Mouse (Mus musculus) erythroblast, adult 5-6 weeks (primary cell): Measurements from ENCODE around the gene Aldh1l1. TPM values are rescaled to one million over a fixed set of nuclear protein-coding genes. Genes with fewer than 3 reads are reported as not detected.

Experiments
- ATAC-seq: replicated peaks from 2 replicates; pipeline ENCODE4 v1.8.0; 2016; ENCODE audit warnings: moderate number of reproducible peaks, mild to moderate bottlenecking, moderate TSS enrichment, inconsistent platforms; ENCODE audit not compliant: poor library complexity, low FRiP score, severe bottlenecking
- total RNA-seq, 2 experiments: library from RNA; stranded (forward) in 1 of 2; stranded (reverse) in 1 of 2; fragments of 150-400 nt in 1 of 2; fragments of 200-764, 138-1000 nt in 1 of 2; gene quantifications; 2 replicates each; pipeline versions ENCODE4 v1.2.3 to v1.2.4; 2015 to 2017; ENCODE audit warnings: low replicate concordance in 2 of 2

The Aldh1l1 gene
- total RNA-seq, 2 experiments from 2014 or later: 1.2 TPM; not detected in 1

DNA sequence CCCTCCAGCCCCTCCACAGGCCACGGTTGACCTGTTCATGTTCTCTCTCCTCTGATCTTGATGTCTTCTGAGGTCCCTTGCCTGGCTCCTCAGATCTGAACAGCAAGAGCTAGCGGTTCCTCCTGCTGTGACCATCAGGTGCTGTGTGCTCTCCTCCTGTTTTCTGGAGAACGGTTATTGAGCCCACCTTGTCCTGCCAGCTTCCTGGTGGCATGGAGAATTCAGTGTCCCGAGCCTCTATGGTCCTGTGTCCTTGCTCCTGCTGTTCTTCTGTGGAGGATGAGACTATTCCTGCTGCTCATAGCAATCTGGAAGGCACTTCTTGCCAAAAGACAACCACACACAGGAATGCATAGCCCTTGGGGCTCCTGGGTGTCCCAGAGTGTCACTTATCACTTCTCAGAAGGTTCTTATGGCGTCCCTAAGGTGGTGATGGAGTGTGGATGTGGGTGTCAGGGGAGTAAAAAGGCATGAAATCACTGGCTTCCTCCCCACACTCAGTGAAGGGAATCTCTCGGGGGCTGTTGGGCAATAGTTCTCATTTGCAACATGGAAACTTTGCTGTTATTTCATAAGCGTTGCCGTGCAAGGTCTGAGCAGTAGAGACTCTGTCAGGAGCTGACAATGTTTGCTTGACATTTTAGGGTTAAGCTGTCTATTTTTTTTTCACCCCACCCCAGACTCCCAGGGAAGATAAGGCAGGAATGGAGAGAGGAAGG is 15.2 kb downstream of the Aldh1l1 start:
- ATAC-seq: no peak

DNA sequence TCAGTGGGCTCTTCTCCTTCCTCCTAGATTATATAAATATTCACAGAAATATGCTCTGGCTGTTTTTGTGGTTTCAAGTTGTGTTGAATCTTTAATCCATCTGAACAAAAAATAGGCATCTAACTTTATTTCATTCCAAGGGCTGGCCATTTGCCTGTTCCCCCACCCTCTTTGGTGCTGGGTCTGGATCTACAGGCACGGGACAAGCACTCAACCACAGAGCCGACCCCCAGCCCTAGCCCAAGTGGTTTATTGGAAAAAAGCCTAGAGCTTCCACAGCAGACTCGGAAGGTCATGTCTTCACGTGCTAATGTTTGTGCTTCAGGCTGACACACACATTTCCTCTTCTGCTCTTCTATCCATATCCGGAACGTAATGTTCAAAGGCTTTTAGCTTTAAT is 19.7 kb downstream of the Aldh1l1 start:
- ATAC-seq: no peak

DNA sequence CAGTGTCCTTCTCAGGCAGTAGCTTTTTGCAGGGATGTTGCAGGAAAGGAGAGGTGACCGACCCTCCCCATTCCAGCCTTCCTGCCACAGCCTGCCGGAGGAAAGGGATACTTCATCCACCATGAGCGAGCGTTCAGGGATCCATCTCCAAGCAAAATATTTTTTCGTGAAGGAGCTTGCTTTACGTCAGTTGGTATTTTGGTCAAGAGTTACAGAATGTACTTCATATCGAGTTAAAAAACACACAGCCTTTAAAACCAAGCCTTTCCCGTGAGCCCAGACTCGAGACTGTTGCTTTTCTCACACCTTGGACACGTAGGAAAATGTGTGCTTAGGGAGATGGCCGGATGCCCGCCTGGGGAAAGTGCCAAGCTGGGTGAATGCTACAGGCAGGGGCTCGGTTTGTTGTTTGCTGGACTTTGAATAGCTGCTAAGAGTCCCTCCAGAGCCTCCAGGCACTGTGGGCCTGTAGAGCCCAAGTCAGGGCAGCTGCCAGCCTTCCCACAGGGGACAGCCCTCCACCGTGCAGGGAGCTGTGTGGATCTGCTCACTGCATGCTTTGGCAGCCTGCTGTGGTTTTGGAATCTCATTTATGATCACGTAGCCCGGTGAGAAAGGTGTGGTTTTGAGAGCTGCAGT is 20.6 kb downstream of the Aldh1l1 start:
- no peak for ATAC-seq

DNA sequence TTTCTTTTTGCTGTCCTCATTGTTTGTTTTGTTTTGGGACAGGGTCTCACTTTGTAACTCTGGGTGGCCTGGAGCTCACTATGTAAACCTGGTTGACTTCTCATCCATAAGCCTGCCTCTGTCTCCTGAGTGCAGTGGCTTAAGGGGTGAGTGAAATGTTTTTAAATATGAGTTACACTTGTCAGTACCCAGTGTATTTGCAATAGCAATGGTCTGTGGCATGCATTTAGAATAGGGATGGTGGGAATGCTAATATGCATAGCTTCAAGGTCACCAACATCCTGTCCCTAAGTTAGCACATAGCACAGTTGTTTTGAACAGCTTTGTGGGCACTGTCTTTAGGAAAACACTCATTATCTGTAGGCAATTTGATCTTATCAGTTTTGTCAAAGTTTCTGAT is 21.2 kb downstream of the Aldh1l1 start:
- ATAC-seq: no peak

DNA sequence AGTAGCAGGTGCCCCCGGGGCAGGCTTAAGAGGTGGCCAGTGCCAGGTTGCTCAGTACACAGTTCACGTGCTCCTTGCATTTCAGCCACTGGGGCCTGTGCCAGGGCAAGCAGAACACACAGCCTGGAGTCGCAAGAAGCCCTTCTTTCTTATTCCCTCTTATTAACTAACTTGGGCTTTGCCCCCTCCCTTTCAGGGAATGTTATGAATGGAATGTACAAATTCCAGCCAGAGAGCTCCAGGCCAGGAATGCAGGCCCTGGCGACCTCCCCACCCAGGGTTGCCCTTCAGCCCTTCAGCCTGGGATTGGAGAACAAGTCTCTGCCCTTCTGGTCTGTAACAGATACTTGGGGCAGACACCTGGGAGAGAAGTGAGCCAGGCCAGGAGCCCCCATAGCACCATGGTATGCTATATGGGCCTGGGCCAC is 22.0 kb downstream of the Aldh1l1 start:
- ATAC-seq: no peak

DNA sequence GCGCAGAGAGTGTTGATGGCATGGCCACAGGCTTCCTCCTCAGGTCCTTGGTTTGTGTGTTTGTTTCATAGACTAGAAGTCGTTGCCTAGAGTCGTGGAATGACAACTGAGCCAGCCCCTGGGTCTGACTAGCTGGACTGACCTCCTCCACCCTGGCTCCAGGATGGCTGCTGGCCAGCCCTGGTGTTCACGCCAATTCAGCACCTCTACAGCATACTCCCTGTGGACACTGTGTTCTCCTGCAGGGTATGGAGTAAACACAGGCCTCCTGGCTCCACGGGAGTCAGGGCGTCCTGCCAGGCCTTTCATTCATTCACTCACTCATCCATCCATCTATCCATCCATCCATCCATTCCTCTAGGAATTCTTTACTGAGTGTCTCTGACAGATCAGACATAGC is 22.9 kb downstream of the Aldh1l1 start:
- no peak for ATAC-seq

DNA sequence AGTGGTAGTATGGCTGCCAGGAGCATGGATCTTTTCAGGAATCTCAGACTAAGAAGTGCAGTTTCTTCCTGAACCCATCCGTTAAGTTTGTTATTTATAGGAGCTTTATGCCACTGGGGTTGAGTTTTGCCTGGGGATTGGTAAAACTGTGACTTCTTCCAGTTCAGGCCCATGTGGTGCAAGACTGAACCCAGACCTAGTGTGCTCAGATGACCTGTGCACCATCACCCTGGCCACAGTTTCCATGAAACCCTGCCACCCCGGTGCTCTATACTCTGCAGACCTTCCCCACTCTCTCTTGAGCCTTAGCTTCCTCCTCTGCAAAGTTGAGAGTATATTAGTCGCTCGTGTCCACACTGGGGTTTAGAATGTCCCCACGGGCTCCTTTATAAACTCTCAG is 26.2 kb downstream of the Aldh1l1 start:
- ATAC-seq: no peak

DNA sequence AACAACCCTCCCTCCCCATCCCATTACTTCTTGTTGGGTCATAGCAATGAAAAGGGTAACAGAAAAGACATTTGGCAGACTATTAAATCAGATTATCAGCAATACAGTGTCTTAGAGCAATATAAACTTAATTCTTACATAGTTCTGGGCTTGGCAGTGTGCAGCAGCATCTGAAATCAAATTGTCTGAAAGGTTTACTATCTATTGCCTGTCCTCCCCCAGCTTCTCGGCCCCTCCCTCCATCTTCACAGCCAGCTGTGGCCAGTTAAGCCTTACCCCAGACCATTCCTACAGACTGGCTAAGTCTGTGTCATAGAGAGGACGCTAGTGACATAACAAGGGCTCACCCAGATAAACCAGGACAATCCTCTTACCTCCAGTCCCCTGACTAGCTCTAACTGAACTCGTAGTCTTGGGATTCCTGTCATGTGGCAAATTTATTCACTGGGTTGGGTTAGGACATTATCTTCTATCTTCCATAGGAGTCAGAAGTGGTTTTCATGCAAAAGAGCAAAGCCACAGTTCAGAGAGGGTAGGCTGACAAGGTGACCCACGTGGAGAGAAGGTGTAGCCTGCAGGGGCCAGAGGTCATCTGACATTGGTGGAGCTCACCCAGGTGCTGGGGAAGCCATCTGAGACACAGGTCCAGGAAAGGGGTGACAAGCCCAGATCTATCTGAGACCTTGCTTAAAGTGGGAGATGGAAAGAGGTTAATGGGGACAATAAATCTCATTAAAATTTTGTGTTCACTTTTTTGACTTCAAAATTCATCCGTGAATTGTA is 27.0 kb downstream of the Aldh1l1 start:
- ATAC-seq: no peak

DNA sequence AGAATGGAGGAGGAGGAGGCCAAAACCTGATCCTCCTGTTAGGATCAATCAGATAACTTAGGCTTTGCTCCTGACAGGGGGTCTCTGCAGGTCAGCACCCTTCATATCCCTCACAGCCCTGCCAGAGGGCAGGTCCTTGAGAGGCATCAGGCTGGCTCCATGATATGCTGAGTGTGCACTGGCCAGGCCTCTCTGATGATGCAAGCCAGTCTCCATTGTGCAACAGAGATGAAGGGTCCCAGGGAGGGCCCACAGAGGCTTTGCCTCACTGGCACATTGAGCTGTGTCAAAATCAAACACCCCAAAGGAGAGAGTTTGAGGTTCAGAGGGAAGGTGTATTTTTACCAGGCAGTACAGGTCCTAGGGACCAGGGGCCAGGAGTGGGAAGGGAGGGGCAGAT is 28.1 kb downstream of the Aldh1l1 start:
- no peak for ATAC-seq

DNA sequence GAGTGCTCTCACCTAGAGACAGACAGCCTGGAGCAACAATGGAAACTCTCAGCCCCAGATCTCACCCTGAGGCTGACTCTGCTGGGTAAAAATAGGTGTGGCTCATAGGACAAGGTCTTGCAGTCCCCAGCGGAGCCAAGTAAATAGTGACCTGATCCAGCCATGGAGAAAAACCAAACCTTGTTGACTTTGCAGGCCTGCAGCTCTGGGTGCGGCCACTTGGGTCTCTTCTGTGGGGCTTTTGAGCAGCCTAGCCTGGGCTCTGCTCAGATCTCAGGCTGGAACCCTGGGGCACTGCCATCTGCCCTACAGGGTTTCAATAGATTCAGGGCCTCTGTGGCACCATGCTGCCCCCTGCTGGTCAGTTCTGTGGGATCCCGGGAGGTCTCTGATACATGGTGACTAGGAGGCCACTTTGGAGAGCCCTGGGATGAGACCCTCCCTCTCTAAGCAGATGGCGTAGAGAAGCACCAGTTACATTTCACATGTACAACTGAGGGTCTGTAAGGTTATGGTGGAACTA is 28.7 kb downstream of the Aldh1l1 start:
- ATAC-seq: 0 out of 2 replicates have a peak, but pooled peaks have one; percentile 39

DNA sequence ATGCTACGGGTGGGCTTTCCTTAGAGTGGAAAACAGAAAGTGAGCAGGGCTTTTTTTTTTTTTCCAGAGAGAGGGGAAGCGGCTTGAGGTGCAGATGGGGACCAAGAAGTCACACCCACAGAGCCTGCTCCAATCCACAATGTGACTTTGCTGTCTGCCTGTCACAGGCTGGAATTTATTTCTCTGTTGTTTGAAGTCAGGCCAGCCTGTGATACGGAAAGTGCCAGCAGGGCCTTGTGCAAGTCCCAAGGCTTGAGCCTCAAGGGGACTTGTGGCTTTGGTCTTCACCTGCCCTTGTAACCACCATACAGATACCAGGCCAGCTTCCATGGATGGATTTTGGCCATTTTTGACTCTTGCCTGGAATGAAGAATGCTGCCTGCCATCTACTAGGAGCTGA is 32.7 kb downstream of the Aldh1l1 start:
- no peak for ATAC-seq

DNA sequence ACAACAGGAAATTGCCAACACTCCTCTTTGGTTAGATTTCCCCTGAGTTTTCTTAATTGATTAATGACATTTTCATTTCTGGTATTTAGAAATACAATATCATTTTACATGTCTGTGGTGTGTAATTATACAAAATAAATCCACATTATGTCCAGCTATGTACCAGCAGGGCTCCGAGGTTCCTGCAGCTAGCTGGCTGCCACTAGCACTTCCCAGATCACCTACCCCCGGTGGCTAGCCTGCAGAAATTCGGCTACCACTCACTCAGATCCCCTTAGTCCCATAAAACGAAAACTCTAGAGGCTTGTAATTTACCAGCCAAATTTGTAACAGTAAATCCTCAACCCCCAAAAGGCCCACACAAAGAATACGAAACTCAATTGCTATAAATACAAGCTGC is 33.1 kb downstream of the Aldh1l1 start:
- no peak for ATAC-seq

DNA sequence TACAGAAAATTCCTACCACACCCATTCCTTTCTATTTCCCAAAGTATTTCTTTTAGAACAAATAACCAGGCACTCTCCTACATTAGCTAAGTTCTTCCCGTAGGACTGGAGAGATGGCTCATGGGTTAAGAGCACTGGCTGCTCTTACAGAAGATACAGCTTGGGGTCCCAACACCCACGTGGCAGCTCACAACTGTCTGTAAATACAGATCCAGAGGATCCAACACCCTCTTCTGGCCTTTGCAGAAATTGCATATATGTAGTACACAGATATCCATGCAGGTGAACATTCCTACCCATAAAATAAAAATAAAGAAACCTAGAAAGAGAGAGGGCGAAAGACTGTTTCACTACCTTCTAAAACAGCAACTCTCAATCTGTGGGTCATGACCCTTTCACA is 40.2 kb downstream of the Aldh1l1 start:
- no peak for ATAC-seq

DNA sequence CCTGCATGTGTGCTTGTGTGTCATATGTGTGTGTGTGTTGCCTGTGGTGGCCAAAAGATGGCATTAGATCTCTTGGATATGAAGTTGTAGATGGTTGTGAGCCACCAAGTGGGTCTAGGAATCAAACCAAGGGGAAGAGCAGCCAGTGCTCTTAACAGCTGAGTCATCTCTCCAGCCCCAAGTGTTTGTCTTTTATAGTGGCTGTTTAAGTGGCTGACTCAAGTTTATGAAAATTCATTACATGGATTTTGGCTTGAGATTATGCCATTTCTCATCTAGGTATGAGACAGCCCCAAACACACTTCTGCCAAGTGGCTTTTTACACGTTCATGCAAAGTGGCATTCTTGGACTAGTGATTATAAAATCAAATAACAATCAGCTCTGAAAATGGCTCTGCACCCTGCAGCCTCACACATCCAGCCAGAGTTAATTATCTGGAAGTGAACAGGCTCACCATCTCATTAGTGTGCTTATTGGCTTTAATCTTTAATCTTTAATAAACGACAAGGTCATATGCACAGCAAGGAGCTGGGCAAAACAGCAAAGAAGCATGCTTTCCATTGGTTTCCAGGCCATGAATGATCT is 43.3 kb downstream of the Aldh1l1 start:
- ATAC-seq: no peak

DNA sequence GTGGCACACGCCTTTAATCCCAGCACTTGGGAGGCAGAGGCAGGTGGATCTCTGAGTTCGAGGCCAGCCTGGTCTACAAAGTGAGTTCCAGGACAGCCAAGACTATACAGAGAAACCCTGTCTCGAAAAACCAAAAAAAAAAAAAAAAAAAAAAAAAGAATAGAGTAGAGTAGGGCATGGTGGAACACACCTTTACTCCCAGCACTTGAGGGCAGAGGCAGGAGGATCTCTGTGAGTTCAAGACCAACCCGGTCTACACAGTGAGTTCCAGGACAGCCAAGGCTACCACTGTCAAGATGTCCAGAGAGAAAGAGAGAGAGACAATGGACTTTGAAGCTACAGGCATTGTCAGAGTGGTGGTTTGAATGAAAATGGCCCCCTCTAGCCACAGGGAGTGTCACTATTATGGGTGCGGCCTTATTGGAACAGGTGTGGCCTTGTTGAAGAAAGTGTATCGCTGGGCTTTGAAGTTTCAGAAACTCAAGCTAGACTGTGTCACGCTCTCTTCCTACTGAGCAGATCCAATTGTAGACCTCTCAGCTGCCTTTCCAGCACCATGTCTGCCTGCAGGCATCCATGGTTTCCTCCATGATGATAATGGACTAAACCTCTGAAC is 46.5 kb downstream of the Aldh1l1 start:
- ATAC-seq: no peak

DNA sequence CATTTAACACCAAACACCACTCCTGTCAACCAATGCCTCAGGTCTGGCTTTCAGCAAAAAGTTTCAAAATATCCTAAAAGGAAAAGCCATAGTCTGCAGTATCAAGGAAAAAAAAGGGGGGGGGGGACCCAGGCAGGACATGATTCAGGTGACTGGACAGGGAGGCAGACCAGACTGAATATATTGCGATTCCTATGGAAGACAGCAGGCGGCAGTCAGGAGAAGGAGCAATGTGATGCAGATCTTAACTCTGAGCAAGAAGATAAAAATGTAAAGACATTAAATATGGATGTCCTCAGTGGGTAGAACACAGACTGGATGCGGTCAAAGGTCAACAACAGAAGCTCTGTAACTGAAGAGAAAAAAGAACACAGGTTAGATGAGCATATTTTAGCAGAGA is 47.3 kb downstream of the Aldh1l1 start:
- ATAC-seq: no peak

DNA sequence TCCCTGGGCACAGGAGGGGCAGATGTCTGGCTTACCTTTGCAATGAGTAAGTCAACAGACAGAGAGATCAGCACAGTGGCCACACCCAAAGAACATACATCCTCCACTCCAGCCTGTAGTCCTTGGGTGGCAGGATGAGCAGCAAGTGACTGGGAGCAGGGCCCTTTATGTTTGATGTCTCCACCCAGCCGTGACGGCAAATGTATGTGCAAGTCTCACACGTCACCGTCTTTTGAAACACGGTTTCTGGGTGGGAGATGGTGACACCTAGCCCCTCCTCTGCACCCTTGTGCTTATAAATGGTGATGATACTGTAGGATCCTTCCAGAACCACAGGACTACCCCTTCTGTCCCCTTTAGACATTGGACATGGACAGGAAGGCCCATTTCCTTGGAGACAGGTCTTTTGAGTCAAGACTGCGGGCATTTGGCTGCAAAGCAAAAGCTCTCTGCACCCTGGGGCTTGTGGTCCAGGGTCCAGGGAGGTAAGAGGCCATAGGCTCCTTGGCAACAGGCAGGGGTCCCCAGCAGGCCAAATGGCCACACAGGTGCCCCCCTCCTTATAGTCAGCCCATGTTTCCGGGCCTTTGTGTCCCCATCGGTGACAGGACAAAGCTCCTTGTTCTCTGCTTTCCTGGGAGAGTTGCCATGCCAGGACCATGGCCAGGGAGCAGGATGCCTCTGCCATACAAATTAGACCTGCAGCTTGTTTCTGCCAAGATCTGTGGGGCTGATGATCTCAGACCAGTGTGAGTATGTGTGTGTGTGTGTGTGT is 48.7 kb downstream of the Aldh1l1 start:
- ATAC-seq: no peak

DNA sequence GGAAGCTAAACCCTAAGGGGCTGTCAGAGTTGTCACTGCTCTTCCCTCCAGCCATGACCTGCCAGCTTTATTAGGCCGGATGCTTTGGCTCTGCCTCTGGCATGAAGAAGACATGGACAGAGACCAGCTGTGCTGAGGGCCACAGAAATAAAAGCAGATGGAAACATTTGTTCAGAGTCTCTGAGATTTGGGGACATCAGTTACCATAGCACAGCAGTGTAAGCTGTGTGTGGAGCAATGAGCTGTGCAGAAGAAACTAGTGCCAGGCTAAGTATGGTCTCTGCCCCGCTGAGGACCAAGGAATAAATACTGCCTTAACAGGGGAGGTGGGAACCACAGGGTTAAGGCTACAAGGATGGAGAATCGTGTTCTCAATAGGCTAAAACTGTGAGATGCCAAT is 50.6 kb downstream of the Aldh1l1 start:
- ATAC-seq: no peak

DNA sequence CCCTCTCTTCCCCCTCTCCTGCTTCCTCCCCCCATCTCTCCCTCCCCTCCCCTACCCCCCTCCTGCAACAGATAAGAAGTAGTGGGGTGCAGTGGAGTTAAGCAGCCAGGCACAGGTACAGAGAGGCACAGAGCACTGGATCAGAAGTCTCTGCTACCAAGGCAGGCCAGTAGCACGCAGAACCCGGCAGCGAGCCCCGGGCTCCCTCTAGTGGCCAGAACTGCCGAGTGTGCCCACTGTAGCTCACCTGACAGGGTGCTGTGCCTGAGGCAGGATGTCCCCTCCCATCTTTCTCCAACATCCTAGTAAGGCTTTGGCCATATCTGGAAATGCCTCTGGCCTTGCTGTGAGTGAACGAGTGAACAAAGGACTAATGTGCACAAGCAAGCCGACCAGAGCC is 51.7 kb downstream of the Aldh1l1 start:
- ATAC-seq: no peak; the same call in 1 of the 2 replicates
